Mouse (Mus musculus) liver, postnatal 0 days (tissue): ENCODE data around the gene Lrit3.

Experiments
- CTCF ChIP-seq: sonication (generic); IDR thresholded peaks from 2 replicates; pipeline ENCODE4 v1.5.1; 2016; ENCODE audit warnings: antibody characterized with exemption, low read depth
- EP300 ChIP-seq: IDR thresholded peaks from 2 replicates; pipeline ENCODE4 v1.6.1; 2016; ENCODE audit warnings: antibody characterized with exemption, low read depth, mild to moderate bottlenecking

- TF ChIP-seq CTCF (no peak), EP300 (peak; percentile 32; the same call in 1 of the 2 replicates)
These were observed 27.3 kb upstream of the Lrit3 start, which contains the start of gene Gar1 for GRCm38 (mm10) chr3:129831035-129831568.
